Mouse (Mus musculus) bone marrow, adult 2 months (tissue): ENCODE data around the gene Vash1. TPM values are rescaled to one million over a fixed set of nuclear protein-coding genes. Genes with fewer than 3 reads are reported as not detected.

Source experiments
- H3K27ac ChIP-seq: fragments of 200-500 bp; 2 replicates; pipeline ENCODE4 v1.5.1; 2012; ENCODE audit warnings: low read depth, mild to moderate bottlenecking, control low read depth, inconsistent platforms, low read length; ENCODE audit not compliant: control insufficient read depth, poor library complexity, insufficient read depth
- H3K4me1 ChIP-seq: fragments of 200-500 bp; 2 replicates; pipeline ENCODE4 v1.6.1; 2011; ENCODE audit warnings: low read length; ENCODE audit not compliant: control insufficient read depth, insufficient read depth
- H3K4me3 ChIP-seq: fragments of 200-500 bp; replicated peaks from 2 replicates; pipeline ENCODE3; 2011; ENCODE audit warnings: mild to moderate bottlenecking, low read depth, low read length, control low read depth; ENCODE audit not compliant: control insufficient read depth
- CTCF ChIP-seq: fragments of 200-500 bp; IDR thresholded peaks from 2 replicates; pipeline ENCODE4 v1.5.1; 2011; ENCODE audit warnings: low read length, control low read depth; ENCODE audit not compliant: control insufficient read depth, insufficient read depth
- POLR2A ChIP-seq: fragments of 200-500 bp; IDR thresholded peaks from 2 replicates; pipeline ENCODE4 v1.6.1; 2011; ENCODE audit warnings: low read depth, mild to moderate bottlenecking, control low read depth, low read length, borderline replicate concordance; ENCODE audit not compliant: control insufficient read depth
- WGBS: fragments of 180-500 bp; shearing (Covaris S2); methylation state at CpG from one replicate; pipeline ENCODE4 v1.1.7; 2018; 5-methylcytosine and 5-hydroxymethylcytosine counted together
- polyA plus RNA-seq: library from polyadenylated mRNA; stranded (reverse); fragments of >200 nt; gene quantifications from 2 replicates; pipeline ENCODE4 v1.2.4, GENCODE M21; 2011; ENCODE audit warnings: low replicate concordance; ENCODE audit not compliant: missing spikeins, insufficient read depth, insufficient read length

Gene Vash1
- polyA plus RNA-seq, 1 experiment, result 1.5 TPM

- WGBS, result 60% methylated on average over 3 of the region's 3 CpGs
- Histone ChIP-seq H3K4me1 (no peaks in the 10 kb centered on the region), H3K27ac (no peak overlapping the region), H3K4me3 (no peak overlapping the region)
- TF ChIP-seq POLR2A, result no peak
- TF ChIP-seq CTCF, result no peak
These were observed 30.0 kb upstream of the Vash1 start for GRCm38 (mm10) chr12:86648489-86648888.

- TF ChIP-seq POLR2A, result no peak
- TF ChIP-seq CTCF, result no peak
- Histone ChIP-seq H3K27ac (no peak overlapping the region), H3K4me3 (no peak overlapping the region), H3K4me1 (no peaks in the 10 kb centered on the region)
- 86% methylated on average over 8 of the region's 8 CpGs for WGBS
These were observed 27.1 kb upstream of the Vash1 start for GRCm38 (mm10) chr12:86651301-86651860.

- no peak for TF ChIP-seq CTCF
- TF ChIP-seq POLR2A, result no peak
- H3K27ac ChIP-seq, result no peak overlapping the region
- H3K4me3 ChIP-seq, result no peak overlapping the region
- WGBS, result 40% methylated on average over 4 of the region's 4 CpGs
- no peaks in the 10 kb centered on the region for H3K4me1 ChIP-seq
These were observed 25.9 kb upstream of the Vash1 start for GRCm38 (mm10) chr12:86652570-86653041.

- TF ChIP-seq POLR2A (no peak), CTCF (no peak)
- WGBS, result 9% methylated on average over 6 of the region's 6 CpGs
- no peak overlapping the region for H3K27ac ChIP-seq
- H3K4me1 ChIP-seq, result no peaks in the 10 kb centered on the region
- H3K4me3 ChIP-seq, result no peak overlapping the region
These were observed 19.0 kb upstream of the Vash1 start for GRCm38 (mm10) chr12:86659447-86659968.

GRCm38 (mm10) chr12:86660466-86660865 is 18.0 kb upstream of the Vash1 start:
- H3K27ac ChIP-seq, result no peak overlapping the region
- no peak overlapping the region for H3K4me3 ChIP-seq
- 63% methylated on average over 2 of the region's 2 CpGs for WGBS
- H3K4me1 ChIP-seq, result no peaks in the 10 kb centered on the region
- TF ChIP-seq POLR2A (no peak), CTCF (no peak)

- TF ChIP-seq CTCF, result no peak
- no peak for TF ChIP-seq POLR2A
- no peak overlapping the region for H3K4me3 ChIP-seq
- H3K27ac ChIP-seq, result no peak overlapping the region
- H3K4me1 ChIP-seq, result no peaks in the 10 kb centered on the region
- 42% methylated on average over 3 of the region's 3 CpGs for WGBS
These were observed 12.8 kb upstream of the Vash1 start for GRCm38 (mm10) chr12:86665656-86666055.

- 89% methylated on average over 2 of the region's 2 CpGs for WGBS
- Histone ChIP-seq H3K27ac (no peak overlapping the region), H3K4me1 (no peaks in the 10 kb centered on the region), H3K4me3 (no peak overlapping the region)
- no peak for TF ChIP-seq CTCF
- no peak for TF ChIP-seq POLR2A
These were observed 10.1 kb upstream of the Vash1 start for GRCm38 (mm10) chr12:86668404-86668803.

- Histone ChIP-seq H3K4me1 (no peaks in the 10 kb centered on the region), H3K27ac (no peak overlapping the region), H3K4me3 (no peak overlapping the region)
- TF ChIP-seq CTCF, result no peak
- no peak for TF ChIP-seq POLR2A
- WGBS, result 80% methylated on average over 4 of the region's 4 CpGs
These were observed 6.4 kb upstream of the Vash1 start for GRCm38 (mm10) chr12:86672105-86672504.

- WGBS, result 52% methylated on average over 5 of the region's 5 CpGs
These were observed 6.0 kb upstream of the Vash1 start for GRCm38 (mm10) chr12:86672507-86672906.

More at GRCm38 (mm10) chr12:86672507-86672906, 6.0 kb upstream of the Vash1 start:
- Histone ChIP-seq H3K4me1 (no peaks in the 10 kb centered on the region), H3K4me3 (no peak overlapping the region), H3K27ac (no peak overlapping the region)
- TF ChIP-seq POLR2A, result no peak
- no peak for TF ChIP-seq CTCF
